Mouse (Mus musculus) liver, embryonic 14.5 days (tissue): ENCODE data around the gene Git1. TPM values are rescaled to one million over a fixed set of nuclear protein-coding genes. Genes with fewer than 3 reads are reported as not detected.
A peak's percentile ranks its signal among the peaks of the same experiment; 100 is the strongest.

ENCODE experiments used
- ATAC-seq: fragments of 200-750 bp; cut with Nextera tagmentation; 2 replicates; pipeline ENCODE4 v1.8.0; 2017; ENCODE audit warnings: moderate number of reproducible peaks, mild to moderate bottlenecking, moderate library complexity; ENCODE audit not compliant: insufficient read depth
- DNase-seq, 3 experiments: peaks; one replicate each; pipeline ENCODE4 v3.0.0-alpha.2; 2012 to 2013; ENCODE audit warnings: low read depth in 3 of 3, low spot score in 3 of 3
- H3K27ac ChIP-seq: fragments of 300-500 bp; sonication (generic); 2 replicates; pipeline ENCODE4 v1.5.1; 2014; ENCODE audit warnings: moderate library complexity, mild to moderate bottlenecking, control low read depth, inconsistent platforms
- H3K27me3 ChIP-seq: fragments of 300-500 bp; sonication (generic); 2 replicates; pipeline ENCODE4 v1.6.1; 2014; ENCODE audit warnings: mild to moderate bottlenecking, low read length, moderate library complexity; ENCODE audit not compliant: control insufficient read depth, insufficient read depth
- H3K36me3 ChIP-seq: fragments of 300-500 bp; sonication (generic); replicated peaks from 2 replicates; pipeline ENCODE4 v1.6.1; 2014; ENCODE audit warnings: low read depth; ENCODE audit not compliant: control insufficient read depth, insufficient read depth
- H3K4me1 ChIP-seq, 2 experiments: fragments of 200-500 bp in 1 of 2; fragments of 300-500 bp in 1 of 2; sonication (generic) in 1 of 2; replicated peaks; 2 replicates each; pipeline ENCODE4 v1.6.1; 2012 to 2014; ENCODE audit warnings: antibody characterized with exemption in 1 of 2, inconsistent platforms in 1 of 2, low read length in 1 of 2; ENCODE audit not compliant: control insufficient read depth in 2 of 2, insufficient read depth in 2 of 2
- H3K4me2 ChIP-seq: fragments of 300-500 bp; sonication (generic); 2 replicates; pipeline ENCODE4 v1.6.1; 2014; ENCODE audit warnings: low read depth, mild to moderate bottlenecking, control low read depth, moderate library complexity
- H3K4me3 ChIP-seq, 2 experiments: fragments of 200-500 bp in 1 of 2; fragments of 300-500 bp in 1 of 2; sonication (generic) in 1 of 2; 2 replicates each; pipeline ENCODE4 v1.5.1; 2012 to 2014; ENCODE audit warnings: low read depth in 2 of 2, low read length in 2 of 2, mild to moderate bottlenecking in 2 of 2, control low read depth in 1 of 2, inconsistent platforms in 1 of 2, moderate library complexity in 1 of 2; ENCODE audit not compliant: insufficient read depth in 1 of 2
- H3K9ac ChIP-seq: fragments of 300-500 bp; sonication (generic); replicated peaks from 2 replicates; pipeline ENCODE4 v1.6.1; 2014; ENCODE audit warnings: mild to moderate bottlenecking, control low read depth, moderate library complexity
- H3K9me3 ChIP-seq: fragments of 300-500 bp; sonication (generic); 2 replicates; pipeline ENCODE4 v1.6.1; 2016; ENCODE audit warnings: low read length, mixed read lengths; ENCODE audit not compliant: control insufficient read depth
- CTCF ChIP-seq: IDR thresholded peaks from 2 replicates; pipeline ENCODE4 v1.5.1; 2016; ENCODE audit warnings: antibody characterized with exemption, low read depth, control low read depth
- EP300 ChIP-seq: IDR thresholded peaks from 2 replicates; pipeline ENCODE4 v1.6.1; 2016; ENCODE audit warnings: antibody characterized with exemption, low read depth
- WGBS: fragments of 180-500 bp; shearing (Covaris S2); extraction: QIAGEN DNeasy Blood & Tissue Kit; methylation state at CpG from one replicate; pipeline ENCODE4 v1.1.7; 2014; ENCODE audit not compliant: insufficient replicate concordance; 5-methylcytosine and 5-hydroxymethylcytosine counted together
- polyA plus RNA-seq, 2 experiments: library from polyadenylated mRNA; depleted of rRNA in 1 of 2; stranded (reverse) in 1 of 2; unstranded in 1 of 2; fragments of >200 nt; fragmentation: Nextera tagmentation in 1 of 2; extraction: Ambion mirVana in 1 of 2; gene quantifications; 2 replicates each; pipeline versions ENCODE4 v1.2.1 to v1.2.3; 2012 to 2014

Git1 gene
- polyA plus RNA-seq, 2 experiments: 2.2 to 6.3 TPM

- no peak overlapping the region for H3K4me2 ChIP-seq
- H3K9ac ChIP-seq: no peak overlapping the region
- 0 out of 4 replicates have a peak, but pooled peaks cover 0 to 4% of the 10 kb centered on the region in 2 experiments for H3K4me1 ChIP-seq
- H3K27me3 ChIP-seq: no peaks in the 10 kb centered on the region
- 50% methylated on average over 3 of the region's 3 CpGs for whole genome bisulfite sequencing
- DNase-seq (no peak), ATAC-seq (no peak)
- H3K9me3 ChIP-seq: no peaks in the 10 kb centered on the region
- TF ChIP-seq EP300 (no peak), CTCF (no peak)
- H3K27ac ChIP-seq: no peak overlapping the region
- no peak overlapping the region for H3K4me3 ChIP-seq
- no peaks in the 10 kb centered on the region for H3K36me3 ChIP-seq
Observed at GRCm38 (mm10) chr11:77483043-77483442, 10.3 kb upstream of the Git1 start.

- Histone ChIP-seq H3K4me2 (no peak overlapping the region), H3K36me3 (no peaks in the 10 kb centered on the region), H3K4me3 (no peak overlapping the region), H3K27me3 (peaks cover 6% of the 10 kb centered on the region), H3K9ac (no peak overlapping the region), H3K27ac (no peak overlapping the region), H3K9me3 (no peaks in the 10 kb centered on the region), H3K4me1 (0 out of 4 replicates have a peak, but pooled peaks cover 0 to 4% of the 10 kb centered on the region in 2 experiments)
- 39% methylated on average over 11 of the region's 11 CpGs for WGBS
- TF ChIP-seq CTCF (no peak), EP300 (no peak)
- DNase-seq (no peak), ATAC-seq (no peak)
Observed at GRCm38 (mm10) chr11:77483510-77484255, 9.7 kb upstream of the Git1 start.

- ATAC-seq (no peak), DNase-seq (no peak)
- Histone ChIP-seq H3K4me3 (no peak overlapping the region), H3K9me3 (no peaks in the 10 kb centered on the region), H3K9ac (no peak overlapping the region), H3K27ac (no peak overlapping the region), H3K4me1 (peaks cover 0 to 6% of the 10 kb centered on the region in 2 experiments; a peak in 1 of 4 replicates), H3K4me2 (no peak overlapping the region), H3K36me3 (no peaks in the 10 kb centered on the region), H3K27me3 (peaks cover 20% of the 10 kb centered on the region)
- WGBS: 71% methylated on average over 6 of the region's 6 CpGs
- TF ChIP-seq CTCF (no peak), EP300 (no peak)
Observed at GRCm38 (mm10) chr11:77485229-77485628, 8.1 kb upstream of the Git1 start.

- Histone ChIP-seq H3K9me3 (no peaks in the 10 kb centered on the region), H3K9ac (no peak overlapping the region), H3K4me1 (peaks cover 2 to 16% of the 10 kb centered on the region in 2 experiments; a peak in 3 of 4 replicates), H3K4me2 (no peak overlapping the region), H3K27ac (no peak overlapping the region), H3K36me3 (no peaks in the 10 kb centered on the region), H3K27me3 (peaks cover 25% of the 10 kb centered on the region), H3K4me3 (no peak overlapping the region)
- ATAC-seq (no peak), DNase-seq (no peak)
- TF ChIP-seq CTCF (no peak), EP300 (no peak)
- 76% methylated on average over 5 of the region's 5 CpGs for WGBS
Observed at GRCm38 (mm10) chr11:77486798-77487197, 6.6 kb upstream of the Git1 start.

GRCm38 (mm10) chr11:77488771-77489581 lies 4.4 kb upstream of the Git1 start:
- 5% methylated on average over 52 of the region's 55 CpGs for WGBS
- Histone ChIP-seq H3K4me3 (peak overlapping the region; percentile 49 to 72), H3K4me1 (peaks cover 7 to 16% of the 10 kb centered on the region in 2 experiments; a peak in 3 of 4 replicates), H3K36me3 (no peaks in the 10 kb centered on the region), H3K9ac (peak overlapping the region; percentile 57), H3K9me3 (no peaks in the 10 kb centered on the region), H3K27me3 (peaks cover 25% of the 10 kb centered on the region), H3K4me2 (peak overlapping the region; percentile 93), H3K27ac (no peak overlapping the region)
- TF ChIP-seq CTCF: no peak
- no peak for TF ChIP-seq EP300
- ATAC-seq (no peak), DNase-seq (no peak)
